Mouse (Mus musculus): ENCODE data around the gene Slc25a25. TPM values are rescaled to one million over a fixed set of nuclear protein-coding genes. Genes with fewer than 3 reads are reported as not detected.

The Slc25a25 gene
- total RNA-seq, 2 experiments from 2014 or later = 46.0 to 48.9 TPM

Other genes starting within 250 kb of the Slc25a25 start
- 10 to 100 TPM; 28.2 to 28.5 TPM for gene Pomt1, start 214.9 kb downstream of the Slc25a25 start, total RNA-seq (2021)
- 10 to 100 TPM; 64.8 to 64.9 TPM for gene Uck1, start 191.3 kb downstream of the Slc25a25 start, total RNA-seq (2021)
- 10 to 100 TPM; 75.1 to 78.9 TPM for gene Golga2, start 164.1 kb downstream of the Slc25a25 start, total RNA-seq (2021)
- gene Swi5, start 163.4 kb downstream of the Slc25a25 start, total RNA-seq (2021) = 100 to 1,000 TPM; 237 to 239 TPM
- gene Ciz1, start 99.1 kb downstream of the Slc25a25 start, total RNA-seq (2021) = 10 to 100 TPM; 74.6 to 75.0 TPM
- gene Dnm1, start 98.1 kb downstream of the Slc25a25 start, total RNA-seq (2021) = 100 to 1,000 TPM; 715 to 725 TPM
- 100 to 1,000 TPM; 163 to 168 TPM for gene 1110008P14Rik, start 69.5 kb downstream of the Slc25a25 start, total RNA-seq (2021)
- 1 to 10 TPM; 2.4 to 2.9 TPM for gene Lcn2, start 63.2 kb downstream of the Slc25a25 start, total RNA-seq (2021)
- 10 to 100 TPM; 42.0 to 42.5 TPM for gene Ptges2, start 55.5 kb downstream of the Slc25a25 start, total RNA-seq (2021)
- gene Naif1, start 988 bp downstream of the Slc25a25 start, total RNA-seq (2021) = 1 to 10 TPM; 3.4 TPM
- gene Fam102a, start 83.9 kb upstream of the Slc25a25 start, total RNA-seq (2021) = 10 to 100 TPM; 34.8 to 38.0 TPM
- 10 to 100 TPM; 69.6 to 88.4 TPM for gene Dpm2, start 119.4 kb upstream of the Slc25a25 start, total RNA-seq (2021)
- 1 to 10 TPM; 6.4 to 7.1 TPM for gene Pip5kl1, start 123.4 kb upstream of the Slc25a25 start, total RNA-seq (2021)
- under 1 TPM; 0.45 to 0.64 TPM for gene 9430097D07Rik, start 124.2 kb upstream of the Slc25a25 start, total RNA-seq (2021)
- 10 to 100 TPM; 41.9 to 47.1 TPM for gene St6galnac4, start 135.7 kb upstream of the Slc25a25 start, total RNA-seq (2021)
- gene St6galnac6, start 148.3 kb upstream of the Slc25a25 start, total RNA-seq (2021) = 100 to 1,000 TPM in 1 of 2 experiments, 10 to 100 TPM in 1; 99.1 to 104 TPM
- gene Ak1, start 170.3 kb upstream of the Slc25a25 start, total RNA-seq (2021) = 100 to 1,000 TPM; 109 TPM
- gene Eng, start 195.2 kb upstream of the Slc25a25 start, total RNA-seq (2021) = 10 to 100 TPM; 25.9 to 28.2 TPM

Data from layer of hippocampus, postnatal 10 days (tissue).